8 mouse cellular contexts compared by ENCODE assay signal in the genomic region with DNA sequence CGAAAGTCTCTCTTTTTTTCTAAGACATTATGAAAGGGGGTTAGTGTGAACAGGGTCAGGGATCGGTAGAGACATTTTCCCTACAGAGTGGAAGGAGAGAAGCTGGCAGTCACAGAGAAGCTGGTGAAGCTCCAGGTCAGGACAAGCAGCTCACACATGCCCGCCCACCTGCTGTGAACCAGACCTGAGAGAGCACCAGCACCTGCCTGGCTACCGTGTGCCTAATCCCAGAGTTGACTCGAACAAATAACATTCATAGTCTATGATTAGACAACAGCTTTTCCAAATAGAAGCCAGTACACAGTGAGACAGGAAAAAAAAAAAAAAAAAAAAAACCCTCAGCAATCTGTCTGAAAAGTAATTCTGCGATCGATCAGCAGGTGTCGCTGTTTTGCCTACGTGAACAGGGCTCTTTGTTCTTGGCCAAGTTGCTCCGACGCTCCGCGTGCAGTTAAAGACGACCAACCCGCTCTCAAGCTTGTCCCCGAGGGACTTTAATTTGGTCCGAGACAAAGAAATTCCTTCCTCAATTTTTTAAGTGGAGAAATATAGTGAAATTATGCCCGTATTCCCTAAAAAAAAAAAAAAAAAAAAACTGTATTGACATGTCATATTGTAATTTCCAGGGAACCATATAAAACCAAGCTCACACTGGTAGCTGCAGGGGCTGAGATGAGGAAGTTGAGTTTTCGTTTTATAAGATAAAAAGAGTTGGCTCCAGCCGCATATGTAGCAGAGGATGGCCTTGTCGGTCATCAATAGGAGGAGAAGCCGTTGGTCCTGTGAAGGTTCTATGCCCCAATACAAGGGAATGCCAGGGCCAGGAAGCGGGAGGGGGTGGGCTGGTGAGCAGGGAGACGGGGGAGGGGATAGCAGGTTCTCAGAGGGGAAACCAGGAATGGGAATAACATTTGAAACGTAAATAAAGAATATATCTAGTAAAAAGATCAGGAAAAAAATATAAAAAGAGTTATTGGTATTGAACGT. TPM values are rescaled to one million over a fixed set of nuclear protein-coding genes. Genes with fewer than 3 reads are reported as not detected.
DNase-seq lines count a peak whose midpoint lies in the region; ATAC-seq and TF ChIP-seq lines count a peak whose summit lies in the region.

No protein-coding gene starts in this region.

- H3K27ac ChIP-seq in forebrain, embryonic 11.5 days (ENCODE audit: low read depth, low read length), result no peak overlapping the region
- H3K27ac ChIP-seq in heart, embryonic 16.5 days (ENCODE audit: low read length), result no peak overlapping the region
- H3K27ac ChIP-seq in liver, embryonic 14.5 days, result no peak overlapping the region
- 0 out of 2 replicates have a peak overlapping the region, but pooled peaks have one; percentile 23 for H3K27ac ChIP-seq in neural tube, embryonic 11.5 days (ENCODE audit: low read depth, low read length)
- no peak overlapping the region for H3K27ac ChIP-seq in stomach, embryonic 16.5 days (ENCODE audit: low read length)

- TF ChIP-seq CTCF in liver, embryonic 14.5 days (IDR thresholded peaks at IDR 0.05; ENCODE audit: low read depth), result peak; percentile 82

- H3K4me1 ChIP-seq in forebrain, embryonic 11.5 days (replicated peaks; ENCODE audit: control insufficient read depth, insufficient read depth, low read length), result 0 out of 2 replicates have a peak, but pooled peaks cover 2% of the 10 kb centered on the region
- H3K4me1 ChIP-seq in heart, embryonic 16.5 days (ENCODE audit: control insufficient read depth, insufficient read depth, low read length), result peaks cover 6% of the 10 kb centered on the region; the same call in 1 of the 2 replicates
- peaks cover 0 to 6% of the 10 kb centered on the region in 2 experiments; a peak in 2 of 4 replicates for H3K4me1 ChIP-seq in liver, embryonic 14.5 days (replicated peaks; ENCODE audit: control insufficient read depth in 2 of 2, insufficient read depth in 2 of 2, low read length in 1 of 2)
- H3K4me1 ChIP-seq in neural tube, embryonic 11.5 days (ENCODE audit: control insufficient read depth, insufficient read depth, low read length), result no peaks in the 10 kb centered on the region
- H3K4me1 ChIP-seq in stomach, embryonic 16.5 days (ENCODE audit: control insufficient read depth, insufficient read depth, low read length), result peaks cover 3% of the 10 kb centered on the region; the same call in 1 of the 2 replicates

- H3K9ac ChIP-seq in forebrain, embryonic 11.5 days (ENCODE audit: low read length), result peak overlapping the region; percentile 9; the same call in 1 of the 2 replicates
- peak overlapping the region; percentile 62 for H3K9ac ChIP-seq in heart, embryonic 16.5 days (ENCODE audit: low read length)
- no peak overlapping the region for H3K9ac ChIP-seq in liver, embryonic 14.5 days (replicated peaks)
- peak overlapping the region; percentile 56 for H3K9ac ChIP-seq in neural tube, embryonic 11.5 days (ENCODE audit: low read length)
- H3K9ac ChIP-seq in stomach, embryonic 16.5 days (ENCODE audit: low read length), result peak overlapping the region; percentile 58

- DNase-seq in c-Kit-negative CD71-positive TER-119-positive erythroid progenitor cells, embryonic 14.5 days (ENCODE audit: low read depth, low spot score), result peak; percentile 51
- peak; percentile 91 for DNase-seq in forebrain, embryonic 11.5 days (ENCODE audit: low spot score)
- DNase-seq in kidney, postnatal 25 days, result peak; percentile 88 to 97
- DNase-seq in liver, embryonic 14.5 days (ENCODE audit: low read depth in 3 of 3, low spot score in 3 of 3), result peak; percentile 61 to 65 (median 64)
- DNase-seq in neural tube, embryonic 11.5 days (ENCODE audit: low spot score), result peak; percentile 89

- no peaks in the 10 kb centered on the region for H3K36me3 ChIP-seq in forebrain, embryonic 11.5 days (ENCODE audit: control insufficient read depth, insufficient read depth, low read length)
- no peaks in the 10 kb centered on the region for H3K36me3 ChIP-seq in heart, embryonic 16.5 days (ENCODE audit: control insufficient read depth, insufficient read depth)
- H3K36me3 ChIP-seq in liver, embryonic 14.5 days (replicated peaks; ENCODE audit: control insufficient read depth, insufficient read depth, low read depth), result no peaks in the 10 kb centered on the region
- H3K36me3 ChIP-seq in neural tube, embryonic 11.5 days (ENCODE audit: control insufficient read depth, insufficient read depth, low read length), result no peaks in the 10 kb centered on the region
- no peaks in the 10 kb centered on the region for H3K36me3 ChIP-seq in stomach, embryonic 16.5 days (ENCODE audit: control insufficient read depth, insufficient read depth, low read length)

- WGBS in forebrain, embryonic 11.5 days, result 13% methylated on average over 26 of the region's 26 CpGs
- 15% methylated on average over 26 of the region's 26 CpGs for WGBS in heart, embryonic 16.5 days
- WGBS in liver, embryonic 14.5 days (ENCODE audit: insufficient replicate concordance), result 13% methylated on average over 26 of the region's 26 CpGs
- WGBS in neural tube, embryonic 11.5 days, result 13% methylated on average over 26 of the region's 26 CpGs
- WGBS in stomach, embryonic 16.5 days, result 13% methylated on average over 26 of the region's 26 CpGs

- H3K4me2 ChIP-seq in forebrain, embryonic 11.5 days (ENCODE audit: low read depth, low read length, severe bottlenecking), result peak overlapping the region; percentile 24; the same call in 1 of the 2 replicates
- peak overlapping the region; percentile 66 for H3K4me2 ChIP-seq in heart, embryonic 16.5 days (ENCODE audit: low read depth, low read length)
- peak overlapping the region; percentile 46 for H3K4me2 ChIP-seq in liver, embryonic 14.5 days (ENCODE audit: low read depth)
- peak overlapping the region; percentile 6 for H3K4me2 ChIP-seq in neural tube, embryonic 11.5 days (ENCODE audit: low read depth)
- H3K4me2 ChIP-seq in stomach, embryonic 16.5 days (ENCODE audit: low read depth, low read length), result peak overlapping the region; percentile 49

- no peak overlapping the region for H3K4me3 ChIP-seq in forebrain, embryonic 11.5 days (ENCODE audit: low read depth, low read length)
- peak overlapping the region; percentile 31 for H3K4me3 ChIP-seq in heart, embryonic 16.5 days (ENCODE audit: low read length)
- no peak overlapping the region for H3K4me3 ChIP-seq in liver, embryonic 14.5 days (ENCODE audit: insufficient read depth in 1 of 2, low read depth in 2 of 2, low read length in 2 of 2)
- H3K4me3 ChIP-seq in neural tube, embryonic 11.5 days (ENCODE audit: low read depth, low read length), result no peak overlapping the region
- peak overlapping the region; percentile 24 for H3K4me3 ChIP-seq in stomach, embryonic 16.5 days (replicated peaks; ENCODE audit: low read length)

- no peaks in the 10 kb centered on the region for H3K9me3 ChIP-seq in forebrain, embryonic 11.5 days (ENCODE audit: control insufficient read depth, low read length)
- no peaks in the 10 kb centered on the region for H3K9me3 ChIP-seq in heart, embryonic 16.5 days (replicated peaks; ENCODE audit: control insufficient read depth, low read length)
- H3K9me3 ChIP-seq in liver, embryonic 14.5 days (ENCODE audit: control insufficient read depth, low read length), result no peaks in the 10 kb centered on the region
- H3K9me3 ChIP-seq in neural tube, embryonic 11.5 days (ENCODE audit: control insufficient read depth, low read length), result no peaks in the 10 kb centered on the region
- H3K9me3 ChIP-seq in stomach, embryonic 16.5 days (replicated peaks; ENCODE audit: control insufficient read depth, low read length), result no peaks in the 10 kb centered on the region

- ATAC-seq in CD4-positive, CD25-positive, alpha-beta regulatory T cell, adult 4 months, result peak; percentile 77
- ATAC-seq in forebrain, embryonic 11.5 days (replicated peaks; ENCODE audit: low FRiP score), result peak; percentile 49; the same call in 1 of the 2 replicates
- ATAC-seq in heart, embryonic 16.5 days (replicated peaks; ENCODE audit: extremely low read depth, insufficient read depth, low FRiP score), result no peak
- ATAC-seq in liver, embryonic 14.5 days (ENCODE audit: insufficient read depth), result no peak
- ATAC-seq in neural tube, embryonic 11.5 days (ENCODE audit: insufficient read depth, low FRiP score, low TSS enrichment), result 0 out of 2 replicates have a peak, but pooled peaks have one; percentile 48
- peak; percentile 53; the same call in 1 of the 2 replicates for ATAC-seq in stomach, embryonic 16.5 days (ENCODE audit: insufficient read depth, low FRiP score)

- no peaks in the 10 kb centered on the region for H3K27me3 ChIP-seq in forebrain, embryonic 11.5 days (ENCODE audit: control insufficient read depth, insufficient read depth, low read length)
- H3K27me3 ChIP-seq in heart, embryonic 16.5 days (ENCODE audit: control insufficient read depth, insufficient read depth, low read length), result no peaks in the 10 kb centered on the region
- no peaks in the 10 kb centered on the region for H3K27me3 ChIP-seq in liver, embryonic 14.5 days (ENCODE audit: control insufficient read depth, insufficient read depth, low read length)
- H3K27me3 ChIP-seq in neural tube, embryonic 11.5 days (ENCODE audit: control insufficient read depth, insufficient read depth, low read length), result no peaks in the 10 kb centered on the region
- H3K27me3 ChIP-seq in stomach, embryonic 16.5 days (ENCODE audit: control insufficient read depth, insufficient read depth, low read length), result no peaks in the 10 kb centered on the region

- no peak for TF ChIP-seq EP300 in liver, embryonic 14.5 days (IDR thresholded peaks at IDR 0.05; ENCODE audit: low read depth)

RNA-seq across cellular contexts. Expression of a gene that starts 48.4 kb away (rescaled TPM):
- 1 to 10 TPM in 1 of 2 experiments, under 1 TPM in 1; 0.84 to 1.1 TPM for polyA plus RNA-seq in CD4-positive, CD25-positive, alpha-beta regulatory T cell, adult 4 months (2017; shearing (Covaris generic))
- polyA plus RNA-seq in forebrain, embryonic 11.5 days (2014; fragmentation: Nextera tagmentation; extraction: Ambion mirVana), result 1.1 and 1.5 TPM in 2 replicates
- polyA plus RNA-seq in heart, embryonic 16.5 days (2015; fragmentation: Nextera tagmentation; extraction: Ambion mirVana), result 2.3 and 4.0 TPM in 2 replicates
- 0.11 and 0.13 TPM in 2 replicates for polyA plus RNA-seq in liver, embryonic 14.5 days (2012; rRNA removed)
- polyA plus RNA-seq in liver, embryonic 14.5 days (2014; fragmentation: Nextera tagmentation; extraction: Ambion mirVana), result 0.10 and 0.20 TPM in 2 replicates
- 0.44 and 1.7 TPM in 2 replicates for polyA plus RNA-seq in neural tube, embryonic 11.5 days (2014; fragmentation: Nextera tagmentation; extraction: Ambion mirVana)
- polyA plus RNA-seq in stomach, embryonic 16.5 days (2015; fragmentation: Nextera tagmentation; extraction: Ambion mirVana), result 7.0 and 7.4 TPM in 2 replicates

Comparison
In these comparisons a context has a peak if more than half of its experiments do, and no peak if none do; other contexts are left out.
1. ATAC-seq: peak in CD4-positive, CD25-positive, alpha-beta regulatory T cell, adult 4 months (single experiment), forebrain, embryonic 11.5 days (single experiment), neural tube, embryonic 11.5 days (single experiment) and stomach, embryonic 16.5 days (single experiment); none in heart, embryonic 16.5 days (single experiment) and liver, embryonic 14.5 days (single experiment).
2. H3K4me2 ChIP-seq: peak in every context shown above with its lines; median percentile 66 in heart, embryonic 16.5 days; 49 in stomach, embryonic 16.5 days; 46 in liver, embryonic 14.5 days; 24 in forebrain, embryonic 11.5 days; 6 in neural tube, embryonic 11.5 days.
3. H3K4me3 ChIP-seq: peak in heart, embryonic 16.5 days (single experiment) and stomach, embryonic 16.5 days (single experiment); none in forebrain, embryonic 11.5 days (single experiment), liver, embryonic 14.5 days (0 of 2) and neural tube, embryonic 11.5 days (single experiment).
4. Peak in every context shown above with its lines, with median percentiles within 50 percentile points of each other: DNase-seq.